Mouse (Mus musculus) heart, embryonic 13.5 days (tissue): ENCODE measurements around the gene Hsf5. TPM values are rescaled to one million over a fixed set of nuclear protein-coding genes. Genes with fewer than 3 reads are reported as not detected.

Source experiments
- ATAC-seq: fragments of 200-750 bp; cut with Nextera tagmentation; 2 replicates; pipeline ENCODE4 v1.8.0; 2017; ENCODE audit warnings: moderate TSS enrichment; ENCODE audit not compliant: insufficient number of reproducible peaks, low FRiP score, low TSS enrichment; ENCODE audit errors: extremely low read depth
- H3K27ac ChIP-seq: fragments of 300-500 bp; sonication (generic); replicated peaks from 2 replicates; pipeline ENCODE4 v1.5.1; 2015; ENCODE audit warnings: moderate library complexity, mild to moderate bottlenecking, inconsistent platforms
- H3K27me3 ChIP-seq: fragments of 300-500 bp; sonication (generic); replicated peaks from 2 replicates; pipeline ENCODE4 v1.6.1; 2015; ENCODE audit warnings: mild to moderate bottlenecking, inconsistent platforms
- H3K36me3 ChIP-seq: fragments of 300-500 bp; sonication (generic); 2 replicates; pipeline ENCODE4 v1.6.1; 2015; ENCODE audit warnings: mild to moderate bottlenecking, inconsistent platforms
- H3K4me1 ChIP-seq: fragments of 300-500 bp; sonication (generic); 2 replicates; pipeline ENCODE4 v1.6.1; 2015; ENCODE audit warnings: inconsistent platforms
- H3K4me2 ChIP-seq: fragments of 300-500 bp; sonication (generic); 2 replicates; pipeline ENCODE4 v1.6.1; 2015; ENCODE audit warnings: inconsistent platforms, mild to moderate bottlenecking, moderate library complexity
- H3K4me3 ChIP-seq: fragments of 300-500 bp; sonication (generic); 2 replicates; pipeline ENCODE4 v1.5.1; 2015; ENCODE audit warnings: moderate library complexity, mild to moderate bottlenecking, inconsistent platforms
- H3K9ac ChIP-seq: fragments of 300-500 bp; sonication (generic); 2 replicates; pipeline ENCODE4 v1.6.1; 2015; ENCODE audit warnings: inconsistent platforms, mild to moderate bottlenecking, moderate library complexity
- H3K9me3 ChIP-seq: fragments of 300-500 bp; sonication (generic); 2 replicates; pipeline ENCODE4 v1.6.1; 2016; ENCODE audit warnings: inconsistent platforms
- WGBS: fragments of 180-500 bp; shearing (Covaris S2); methylation state at CpG from one replicate; pipeline ENCODE4 v1.1.7; 2015; ENCODE audit warnings: mixed read lengths; 5-methylcytosine and 5-hydroxymethylcytosine counted together
- polyA plus RNA-seq: library from polyadenylated mRNA; unstranded; fragments of >200 nt; fragmentation: Nextera tagmentation; extraction: Ambion mirVana; gene quantifications from 2 replicates; pipeline ENCODE4 v1.2.1, GENCODE M21; 2015

Hsf5 gene
- polyA plus RNA-seq, 1 experiment from 2014 or later, result 0.13 TPM

GRCm38 (mm10) chr11:87580543-87581085 is 36.4 kb upstream of the Hsf5 start:
- no peak overlapping the region for H3K27ac ChIP-seq
- no peak overlapping the region for H3K4me3 ChIP-seq
- no peak for ATAC-seq
- H3K9me3 ChIP-seq, result no peaks in the 10 kb centered on the region
- peaks cover 55% of the 10 kb centered on the region for H3K4me1 ChIP-seq
- H3K4me2 ChIP-seq, result no peak overlapping the region
- no peak overlapping the region for H3K9ac ChIP-seq
- H3K36me3 ChIP-seq, result no peaks in the 10 kb centered on the region
- no peaks in the 10 kb centered on the region for H3K27me3 ChIP-seq
- WGBS, result 60% methylated on average over 10 of the region's 10 CpGs

DNA sequence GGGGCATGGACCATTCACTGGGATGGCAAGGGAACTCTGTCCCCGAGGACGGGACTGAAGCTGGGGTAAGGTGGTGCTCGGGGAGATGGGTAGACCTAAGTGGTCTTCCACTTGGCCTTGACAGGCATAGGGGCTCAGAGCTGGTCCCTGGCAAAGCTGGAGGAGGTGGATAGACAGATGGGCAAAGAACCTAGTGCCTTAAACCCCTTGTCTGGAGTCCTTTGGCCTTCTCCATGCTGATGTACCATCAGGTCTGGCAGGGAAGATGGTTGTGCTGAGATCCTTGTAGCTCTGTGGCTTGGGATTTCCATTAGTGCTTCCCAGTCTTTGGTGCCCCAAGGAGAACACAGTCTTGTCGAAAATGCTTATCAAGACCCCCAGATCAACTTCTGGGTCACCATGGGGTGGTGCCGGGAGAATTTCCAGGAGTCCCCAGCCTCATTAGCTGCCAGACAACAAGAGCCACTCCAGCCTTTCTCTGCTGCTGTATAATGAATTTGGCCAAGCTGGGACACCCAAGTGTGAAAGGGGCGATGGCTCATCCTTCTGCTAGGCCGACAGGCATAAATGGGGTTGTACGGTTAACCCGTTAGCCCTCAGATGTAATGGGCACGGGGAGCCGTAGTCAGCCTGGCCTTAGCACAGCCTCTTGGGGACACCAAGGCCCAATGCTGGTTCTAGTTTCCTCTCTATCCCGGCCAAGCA is 35.7 kb upstream of the Hsf5 start:
- WGBS, result 74% methylated on average over 12 of the region's 12 CpGs
- no peaks in the 10 kb centered on the region for H3K36me3 ChIP-seq
- no peak overlapping the region for H3K4me2 ChIP-seq
- peaks cover 55% of the 10 kb centered on the region for H3K4me1 ChIP-seq
- H3K27ac ChIP-seq, result no peak overlapping the region
- H3K9me3 ChIP-seq, result no peaks in the 10 kb centered on the region
- no peak overlapping the region for H3K9ac ChIP-seq
- H3K27me3 ChIP-seq, result no peaks in the 10 kb centered on the region
- H3K4me3 ChIP-seq, result no peak overlapping the region
- ATAC-seq, result no peak

- Histone ChIP-seq H3K27me3 (no peaks in the 10 kb centered on the region), H3K4me1 (peaks cover 53% of the 10 kb centered on the region), H3K27ac (no peak overlapping the region), H3K9ac (no peak overlapping the region), H3K4me3 (no peak overlapping the region), H3K9me3 (no peaks in the 10 kb centered on the region), H3K36me3 (no peaks in the 10 kb centered on the region), H3K4me2 (no peak overlapping the region)
- ATAC-seq, result no peak
- WGBS, result 72% methylated on average over 8 of the region's 8 CpGs
Observed at GRCm38 (mm10) chr11:87581933-87582710, 34.8 kb upstream of the Hsf5 start.

- no peak overlapping the region for H3K4me2 ChIP-seq
- H3K36me3 ChIP-seq, result no peaks in the 10 kb centered on the region
- H3K27ac ChIP-seq, result no peak overlapping the region
- H3K9ac ChIP-seq, result no peak overlapping the region
- ATAC-seq, result no peak
- H3K4me3 ChIP-seq, result no peak overlapping the region
- H3K9me3 ChIP-seq, result no peaks in the 10 kb centered on the region
- H3K4me1 ChIP-seq, result peaks cover 39% of the 10 kb centered on the region
- WGBS, result 77% methylated on average over 6 of the region's 6 CpGs
- H3K27me3 ChIP-seq, result no peaks in the 10 kb centered on the region
Observed at GRCm38 (mm10) chr11:87583291-87584034, 33.5 kb upstream of the Hsf5 start.

DNA sequence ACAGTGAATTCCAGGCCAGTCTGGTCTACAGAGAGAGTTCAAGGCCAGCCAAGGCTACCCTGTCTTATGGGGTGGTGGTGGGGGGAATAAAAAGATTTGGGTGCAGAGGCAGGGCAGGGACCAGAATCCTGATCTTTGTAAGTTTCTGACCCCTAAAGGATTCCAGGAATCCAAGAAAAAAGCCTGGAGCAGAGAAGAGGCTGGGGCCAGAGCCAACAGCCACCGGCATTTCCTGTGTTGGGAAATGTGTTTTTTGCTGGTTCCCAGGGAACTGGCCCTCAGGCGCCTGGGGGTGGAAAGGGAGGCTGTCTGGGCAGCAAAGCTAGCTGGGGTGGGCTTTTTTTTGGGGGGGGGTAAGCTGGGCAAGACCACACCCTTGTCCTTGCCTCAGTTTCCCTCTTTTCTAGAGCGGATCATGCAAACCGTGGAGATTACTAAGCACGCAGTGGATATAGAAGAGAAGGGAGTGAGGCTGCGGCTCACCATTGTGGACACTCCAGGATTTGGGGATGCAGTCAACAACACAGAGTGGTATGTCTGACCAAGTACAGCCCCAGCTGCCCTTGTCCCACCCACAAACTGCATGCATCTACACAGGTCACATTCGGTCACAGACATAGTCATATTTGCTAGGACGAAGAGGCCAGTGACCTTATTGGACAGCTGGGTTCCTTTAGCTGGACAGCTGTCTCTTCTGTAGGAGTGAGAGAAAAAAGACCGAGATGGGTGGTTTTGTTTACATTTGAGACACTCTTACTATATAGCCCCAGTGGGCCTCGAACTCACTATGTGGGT is 32.1 kb upstream of the Hsf5 start:
- H3K27ac ChIP-seq, result peak overlapping the region; percentile 67
- ATAC-seq, result no peak
- 70% methylated on average over 10 of the region's 10 CpGs for WGBS
- no peak overlapping the region for H3K4me2 ChIP-seq
- H3K9me3 ChIP-seq, result no peaks in the 10 kb centered on the region
- no peaks in the 10 kb centered on the region for H3K36me3 ChIP-seq
- no peak overlapping the region for H3K4me3 ChIP-seq
- no peak overlapping the region for H3K9ac ChIP-seq
- H3K4me1 ChIP-seq, result peaks cover 32% of the 10 kb centered on the region
- H3K27me3 ChIP-seq, result no peaks in the 10 kb centered on the region

DNA sequence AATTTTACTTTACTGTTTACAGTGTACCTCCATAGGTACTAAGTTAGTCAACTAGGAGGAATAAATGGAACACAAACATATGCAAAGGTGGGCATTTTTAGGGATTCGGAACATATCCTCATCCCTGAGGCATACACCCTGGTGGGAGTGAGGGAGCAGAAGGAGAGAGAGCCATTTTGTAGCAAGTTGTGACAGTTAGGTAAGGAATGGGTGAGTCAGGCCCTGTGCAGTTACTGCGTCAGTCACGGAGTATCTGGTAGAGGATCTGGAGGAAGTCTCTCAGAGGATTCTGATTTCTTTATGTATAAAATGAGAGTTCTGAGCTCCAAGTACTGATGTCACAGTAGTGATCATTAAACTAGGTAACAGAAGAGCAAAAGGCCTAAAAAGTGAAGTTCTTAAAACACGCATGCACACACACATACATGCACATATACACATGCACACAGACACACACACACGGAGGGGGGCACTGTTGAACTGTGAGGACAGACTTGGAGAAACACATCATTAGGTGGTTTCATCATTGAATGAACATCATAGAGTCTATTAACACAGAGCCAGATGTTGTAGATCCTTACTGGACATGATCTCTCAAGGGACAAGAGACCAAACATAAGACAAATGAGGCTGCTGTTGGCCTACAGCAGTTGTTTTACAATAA is 29.6 kb upstream of the Hsf5 start:
- H3K4me1 ChIP-seq, result peaks cover 32% of the 10 kb centered on the region

GRCm38 (mm10) chr11:87589605-87590004 is 27.4 kb upstream of the Hsf5 start:
- 93% methylated on average over 8 of the region's 8 CpGs for WGBS
- H3K9me3 ChIP-seq, result no peaks in the 10 kb centered on the region
- H3K9ac ChIP-seq, result peak overlapping the region; percentile 97
- H3K27me3 ChIP-seq, result no peaks in the 10 kb centered on the region
- no peak for ATAC-seq
- H3K4me3 ChIP-seq, result peak overlapping the region; percentile 88
- peaks cover 44% of the 10 kb centered on the region for H3K4me1 ChIP-seq
- H3K36me3 ChIP-seq, result peaks cover 10% of the 10 kb centered on the region
- H3K27ac ChIP-seq, result no peak overlapping the region
- peak overlapping the region; percentile 86 for H3K4me2 ChIP-seq

More for the DNA sequence above, 29.6 kb upstream of the Hsf5 start:
- no peak overlapping the region for H3K4me3 ChIP-seq
- no peak overlapping the region for H3K27ac ChIP-seq
- no peaks in the 10 kb centered on the region for H3K9me3 ChIP-seq
- H3K27me3 ChIP-seq, result no peaks in the 10 kb centered on the region
- no peak overlapping the region for H3K4me2 ChIP-seq
- WGBS, result 86% methylated on average over 5 of the region's 5 CpGs
- H3K36me3 ChIP-seq, result no peaks in the 10 kb centered on the region
- H3K9ac ChIP-seq, result no peak overlapping the region
- ATAC-seq, result no peak

GRCm38 (mm10) chr11:87590841-87591525 is 26.0 kb upstream of the Hsf5 start:
- WGBS, result 1% methylated on average over 25 of the region's 25 CpGs
- H3K4me1 ChIP-seq, result peaks cover 44% of the 10 kb centered on the region
- H3K9ac ChIP-seq, result peak overlapping the region; percentile 97
- peak overlapping the region; percentile 88 for H3K4me3 ChIP-seq
- no peaks in the 10 kb centered on the region for H3K9me3 ChIP-seq
- H3K27ac ChIP-seq, result peak overlapping the region; percentile 97
- peak overlapping the region; percentile 86 for H3K4me2 ChIP-seq
- ATAC-seq, result no peak
- H3K36me3 ChIP-seq, result peaks cover 12% of the 10 kb centered on the region
- H3K27me3 ChIP-seq, result no peaks in the 10 kb centered on the region

- ATAC-seq, result peak; percentile 97
- under 1% methylated on average over 59 of the region's 61 CpGs for whole genome bisulfite sequencing
- Histone ChIP-seq H3K9me3 (no peaks in the 10 kb centered on the region), H3K27ac (peak within 1 kb of the TSS; percentile 97), H3K9ac (peak within 1 kb of the TSS; percentile 97), H3K36me3 (peaks cover 13% of the 10 kb centered on the region), H3K4me3 (peak within 1 kb of the TSS; percentile 88), H3K4me2 (peak within 1 kb of the TSS; percentile 91), H3K4me1 (peaks cover 52% of the 10 kb centered on the region), H3K27me3 (no peaks in the 10 kb centered on the region)
Observed at GRCm38 (mm10) chr11:87591526-87592353, 25.2 kb upstream of the Hsf5 start, which contains the start of gene Mtmr4. Gene Mtmr4 (plus strand): TSS chr11:87592162.
